Mouse (Mus musculus) left cerebral cortex, adult 2 months (tissue): ENCODE measurements around the gene Gm45902. TPM values are rescaled to one million over a fixed set of nuclear protein-coding genes. Genes with fewer than 3 reads are reported as not detected.
A peak's percentile ranks its signal among the peaks of the same experiment; 100 is the strongest.

Experiments
- DNase-seq, 2 experiments: peaks; one replicate each; pipeline ENCODE4 v3.0.0; 2021 to 2022; ENCODE audit warnings: low spot score in 2 of 2, mixed read lengths in 1 of 2; ENCODE audit errors: extremely low spot score in 1 of 2
- H3K27ac ChIP-seq: fragments of 200-600 bp; 2 replicates; pipeline ENCODE4 v1.8.1; 2022
- H3K4me3 ChIP-seq: fragments of 200-600 bp; 2 replicates; pipeline ENCODE4 v1.8.1; 2022
- CTCF ChIP-seq: fragments of 200-600 bp; IDR thresholded peaks from 2 replicates; pipeline ENCODE4 v1.8.1; 2022; ENCODE audit warnings: antibody characterized with exemption, mild to moderate bottlenecking, moderate library complexity
- intact Hi-C: fragments of 180-260 bp; cut with DNase I; formaldehyde crosslinking; loops from one replicate; pipeline ENCODE4 v1.15.1; 2025
- total RNA-seq, 2 experiments: library from RNA; stranded (reverse); gene quantifications; 2 replicates each; pipeline ENCODE4 v1.2.3; 2021

Gene Gm45902
- total RNA-seq, 2 experiments from 2014 or later: 5.2 to 5.8 TPM

- intact Hi-C loops: no loop called here
- TF ChIP-seq CTCF: peak; percentile 32
- no peak overlapping the region for H3K4me3 ChIP-seq
- no peak for DNase-seq
- H3K27ac ChIP-seq: no peak overlapping the region
Measured at GRCm38 (mm10) chr2:3480239-3480638, 32.4 kb downstream of the Gm45902 start.

DNA sequence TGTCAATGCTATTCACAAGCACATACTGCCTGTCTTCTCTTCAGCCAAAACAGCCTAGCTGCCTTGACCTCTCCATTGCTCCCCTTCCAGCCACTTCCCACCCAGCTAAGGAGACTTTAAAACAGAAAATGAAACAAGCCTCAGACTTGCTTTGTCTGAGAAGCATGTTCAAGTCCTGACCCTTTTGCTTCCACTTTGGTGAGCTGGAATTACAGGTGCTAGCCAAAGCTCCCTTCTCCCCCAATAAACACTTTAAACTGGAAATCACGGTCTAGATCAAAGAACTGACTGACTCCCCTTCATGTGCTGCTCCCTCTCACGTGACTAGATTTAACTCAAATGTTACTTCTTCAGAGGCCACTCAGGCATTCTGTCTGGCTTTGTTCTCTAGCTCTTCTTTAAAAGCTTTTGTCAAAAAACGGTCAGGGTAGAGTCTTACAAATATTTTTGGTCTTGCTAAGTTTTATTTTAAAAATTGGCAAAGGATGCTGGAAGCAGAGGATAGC is 36.8 kb downstream of the Gm45902 start:
- DNase-seq: no peak
- no peak for TF ChIP-seq CTCF

DNA sequence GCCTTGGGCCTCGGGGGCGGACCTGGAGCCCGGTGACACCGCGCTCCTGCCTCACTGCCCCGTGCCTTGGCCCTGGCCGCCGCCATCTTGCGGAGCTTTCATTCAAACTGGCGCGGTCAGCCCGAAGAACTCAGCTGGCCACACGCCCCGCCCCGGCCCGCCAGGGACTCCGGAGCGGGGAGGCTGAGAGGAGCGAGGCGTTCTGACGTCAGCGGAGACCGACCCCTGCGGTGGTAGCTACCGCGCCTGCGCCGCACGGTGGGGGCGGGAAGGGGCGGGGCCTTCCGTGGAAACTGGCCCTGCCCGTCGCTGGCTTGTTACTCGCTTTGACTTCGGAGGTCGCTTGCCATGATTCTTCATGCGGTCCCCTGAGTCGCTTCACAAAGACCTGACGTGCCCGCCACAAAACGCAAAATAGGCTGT is 37.7 kb downstream of the Gm45902 start, which contains the start of gene Suv39h2:
TSS of gene Suv39h2 (minus strand) at position 171 of the 423 bp plus-strand sequence.
- peak within 1 kb of the TSS; percentile 95 for H3K4me3 ChIP-seq
- DNase-seq: peak; percentile 96 to 98
- intact Hi-C loops: no loop called here
- H3K27ac ChIP-seq: peak within 1 kb of the TSS; percentile 75
- no peak for TF ChIP-seq CTCF

More for the DNA sequence above, 36.8 kb downstream of the Gm45902 start:
- intact Hi-C loops: no loop called here
- Histone ChIP-seq H3K4me3 (peak overlapping the region; percentile 95), H3K27ac (no peak overlapping the region)

DNA sequence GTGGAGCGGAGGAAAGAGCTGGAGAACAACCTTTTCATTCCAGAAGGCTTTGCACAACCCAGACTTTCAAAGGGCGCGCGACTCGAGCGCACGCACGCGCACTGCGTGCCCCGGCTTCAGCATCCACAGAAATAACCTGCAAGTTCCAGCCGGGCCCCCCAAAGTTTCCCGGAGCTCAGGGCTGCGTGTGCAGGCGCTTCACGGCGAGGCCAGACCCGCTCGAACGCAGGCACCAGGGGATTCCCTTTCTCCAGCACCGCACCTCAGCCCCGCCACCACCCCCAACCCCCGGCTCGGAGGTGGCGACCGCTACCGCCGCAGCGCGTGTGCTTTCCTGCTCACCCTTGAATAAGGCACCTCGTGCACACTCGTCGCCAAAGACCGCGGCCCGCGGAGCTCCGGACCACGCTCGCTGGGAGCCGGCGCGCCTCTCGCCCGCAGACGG is 38.2 kb downstream of the Gm45902 start:
- intact Hi-C loops: no loop called here
- no peak for TF ChIP-seq CTCF
- Histone ChIP-seq H3K27ac (peak overlapping the region; percentile 48; the same call in 1 of the 2 replicates), H3K4me3 (peak overlapping the region; percentile 95)
- DNase-seq: peak; percentile 57 to 60

DNA sequence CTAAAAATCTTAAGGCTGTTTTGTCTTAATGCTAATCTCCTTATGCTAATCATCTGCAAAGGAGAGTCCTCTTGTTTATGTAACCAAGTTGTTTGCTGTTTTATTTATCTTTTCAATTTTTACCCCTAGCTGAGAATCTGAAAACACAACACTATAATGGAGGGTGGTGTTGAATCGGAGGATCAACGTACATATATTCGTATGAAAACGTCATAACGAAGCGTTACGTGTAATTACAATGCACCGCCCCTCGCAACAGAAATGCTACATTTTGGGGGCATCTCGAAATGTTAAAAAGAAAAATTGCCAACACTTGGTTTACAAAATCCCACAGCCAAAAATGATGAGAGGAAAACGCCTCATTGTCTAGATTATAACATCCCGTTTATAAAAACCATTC is 38.7 kb downstream of the Gm45902 start:
- Histone ChIP-seq H3K4me3 (peak overlapping the region; percentile 95), H3K27ac (no peak overlapping the region)
- DNase-seq: no peak
- no peak for TF ChIP-seq CTCF
- intact Hi-C loops: no loop called here

- no peak overlapping the region for H3K4me3 ChIP-seq
- intact Hi-C loops: no loop called here
- no peak; the same call in none of the 2 replicates for TF ChIP-seq CTCF
Measured at GRCm38 (mm10) chr2:3456590-3456989, 56.0 kb downstream of the Gm45902 start.

More at GRCm38 (mm10) chr2:3456590-3456989, 56.0 kb downstream of the Gm45902 start:
- no peak overlapping the region for H3K27ac ChIP-seq
- DNase-seq: no peak

Other genes starting within 250 kb of the Gm45902 start
- 10 to 100 TPM; 94.3 to 99.9 TPM for gene Nmt2, start 228.6 kb downstream of the Gm45902 start, total RNA-seq
- gene Rpp38, start 180.1 kb downstream of the Gm45902 start, total RNA-seq: 1 to 10 TPM; 8.3 to 9.0 TPM
- gene Acbd7, start 176.6 kb downstream of the Gm45902 start, total RNA-seq: 1 to 10 TPM in 1 of 2 experiments, not detected in 1; 1.2 TPM
- gene Olah, start 115.6 kb downstream of the Gm45902 start, total RNA-seq: not detected
- 1 to 10 TPM; 1.8 to 2.3 TPM for gene Meig1, start 90.1 kb downstream of the Gm45902 start, total RNA-seq
- 10 to 100 TPM; 11.3 to 12.5 TPM for gene Dclre1c, start 88.7 kb downstream of the Gm45902 start, total RNA-seq
- 1 to 10 TPM; 3.4 to 3.5 TPM for gene Suv39h2, start 37.8 kb downstream of the Gm45902 start, total RNA-seq
- gene Hspa14, start within 50 bp of the Gm45902 start, total RNA-seq: 10 to 100 TPM; 47.3 to 52.7 TPM
- under 1 TPM; 0.54 to 0.77 TPM for gene Cdnf, start 240 bp upstream of the Gm45902 start, total RNA-seq
- 1 to 10 TPM; 7.9 to 10.0 TPM for gene Fam107b, start 57.7 kb upstream of the Gm45902 start, total RNA-seq